Mouse (Mus musculus): ENCODE measurements around the gene Cdk14. TPM values are rescaled to one million over a fixed set of nuclear protein-coding genes. Genes with fewer than 3 reads are reported as not detected.

The Cdk14 gene
- polyA plus RNA-seq, 1 experiment from 2014 or later = 43.8 TPM

- Histone ChIP-seq H3K27ac (peak overlapping the region; percentile 81; the same call in 1 of the 2 replicates), H3K4me3 (peak overlapping the region; percentile 22), H3K27me3 (no peaks in the 10 kb centered on the region), H3K36me3 (no peaks in the 10 kb centered on the region), H3K9me3 (replicated peaks) (no peaks in the 10 kb centered on the region), H3K4me2 (replicated peaks) (peak overlapping the region; percentile 45), H3K4me1 (peaks cover 24% of the 10 kb centered on the region), H3K9ac (no peak overlapping the region)
- ATAC-seq (ENCODE audit: low FRiP score) = peak; percentile 72
- 23% methylated on average over 10 of the region's 10 CpGs for WGBS
Measured at GRCm38 (mm10) chr5:5265861-5266786, 154.0 kb downstream of the Cdk14 start.

GRCm38 (mm10) chr5:5265401-5265841 lies 154.7 kb downstream of the Cdk14 start:
- no peaks in the 10 kb centered on the region for H3K9me3 ChIP-seq (replicated peaks)
- H3K4me2 ChIP-seq (replicated peaks) = peak overlapping the region; percentile 45
- H3K27ac ChIP-seq = peak overlapping the region; percentile 81
- no peaks in the 10 kb centered on the region for H3K36me3 ChIP-seq
- ATAC-seq (ENCODE audit: low FRiP score) = no peak
- peak overlapping the region; percentile 22 for H3K4me3 ChIP-seq
- H3K4me1 ChIP-seq = peaks cover 25% of the 10 kb centered on the region
- H3K9ac ChIP-seq = 0 out of 2 replicates have a peak overlapping the region, but pooled peaks have one; percentile 38
- no peaks in the 10 kb centered on the region for H3K27me3 ChIP-seq
- 19% methylated on average over 8 of the region's 8 CpGs for WGBS

DNA sequence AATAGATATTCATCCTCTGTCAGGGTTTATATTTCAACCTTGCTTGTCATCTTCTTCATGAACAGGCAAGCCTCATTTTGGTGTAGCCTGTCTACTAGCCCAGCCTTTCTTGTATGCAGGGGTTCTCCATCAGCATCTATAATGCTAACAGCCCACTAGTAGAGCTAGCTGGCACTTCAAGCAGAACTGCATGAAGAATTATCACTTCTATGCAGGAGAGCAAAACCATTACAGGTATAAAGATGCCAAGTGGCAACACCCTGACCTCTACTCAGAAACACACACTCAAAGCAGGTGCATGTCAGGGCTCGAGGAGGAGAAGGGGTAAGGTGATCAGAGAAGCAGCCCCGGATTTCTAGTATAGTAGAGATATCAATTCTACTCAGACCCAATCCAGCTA lies 155.4 kb downstream of the Cdk14 start:
- no peaks in the 10 kb centered on the region for H3K36me3 ChIP-seq
- no peak for ATAC-seq (ENCODE audit: low FRiP score)
- no peaks in the 10 kb centered on the region for H3K27me3 ChIP-seq
- H3K27ac ChIP-seq = peak overlapping the region; percentile 81
- no peaks in the 10 kb centered on the region for H3K9me3 ChIP-seq (replicated peaks)
- WGBS = 88% methylated on average over 2 of the region's 2 CpGs
- no peak overlapping the region for H3K9ac ChIP-seq
- peak overlapping the region; percentile 22; the same call in 1 of the 2 replicates for H3K4me3 ChIP-seq
- peaks cover 30% of the 10 kb centered on the region for H3K4me1 ChIP-seq
- peak overlapping the region; percentile 45 for H3K4me2 ChIP-seq (replicated peaks)

GRCm38 (mm10) chr5:5261725-5262296 lies 158.3 kb downstream of the Cdk14 start:
- H3K27me3 ChIP-seq = no peaks in the 10 kb centered on the region
- H3K4me3 ChIP-seq = no peak overlapping the region
- H3K4me2 ChIP-seq (replicated peaks) = no peak overlapping the region
- WGBS = 80% methylated on average over 14 of the region's 14 CpGs
- H3K4me1 ChIP-seq = peaks cover 31% of the 10 kb centered on the region
- H3K9ac ChIP-seq = no peak overlapping the region
- H3K36me3 ChIP-seq = no peaks in the 10 kb centered on the region
- ATAC-seq (ENCODE audit: low FRiP score) = no peak
- H3K27ac ChIP-seq = no peak overlapping the region
- H3K9me3 ChIP-seq (replicated peaks) = no peaks in the 10 kb centered on the region

- Histone ChIP-seq H3K4me3 (no peak overlapping the region), H3K4me2 (replicated peaks) (no peak overlapping the region), H3K9ac (no peak overlapping the region), H3K36me3 (no peaks in the 10 kb centered on the region), H3K4me1 (peaks cover 30% of the 10 kb centered on the region), H3K9me3 (replicated peaks) (no peaks in the 10 kb centered on the region), H3K27ac (no peak overlapping the region), H3K27me3 (no peaks in the 10 kb centered on the region)
- WGBS = 59% methylated on average over 14 of the region's 14 CpGs
- ATAC-seq (ENCODE audit: low FRiP score) = no peak
Measured at GRCm38 (mm10) chr5:5260966-5261724, 159.0 kb downstream of the Cdk14 start.

- no peak overlapping the region for H3K9ac ChIP-seq
- H3K4me1 ChIP-seq = peaks cover 24% of the 10 kb centered on the region
- H3K4me3 ChIP-seq = no peak overlapping the region
- no peaks in the 10 kb centered on the region for H3K36me3 ChIP-seq
- no peak for ATAC-seq (ENCODE audit: low FRiP score)
- no peak overlapping the region for H3K4me2 ChIP-seq (replicated peaks)
- H3K27ac ChIP-seq = no peak overlapping the region
- H3K9me3 ChIP-seq (replicated peaks) = no peaks in the 10 kb centered on the region
- H3K27me3 ChIP-seq = no peaks in the 10 kb centered on the region
- 52% methylated on average over 7 of the region's 7 CpGs for WGBS
Measured at GRCm38 (mm10) chr5:5260309-5260708, 159.8 kb downstream of the Cdk14 start.

DNA sequence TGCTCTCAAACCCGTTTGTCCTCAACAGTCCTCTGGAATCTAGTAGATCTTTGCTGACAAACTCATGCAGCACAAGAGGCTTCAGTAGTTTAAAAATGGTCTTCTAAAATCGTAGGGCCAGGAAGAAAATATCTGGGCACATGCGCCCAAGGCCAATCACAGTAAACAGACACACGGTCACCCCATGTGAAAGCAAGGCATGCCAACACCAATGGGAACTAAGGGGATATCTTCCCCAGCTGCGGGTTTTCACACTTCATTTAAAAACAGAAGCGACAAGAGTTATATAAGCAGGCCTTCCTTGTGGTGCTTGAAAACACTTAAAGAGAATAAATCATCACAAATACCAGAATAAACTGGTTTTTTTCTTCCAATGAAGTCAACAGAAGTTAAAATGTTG lies 165.7 kb downstream of the Cdk14 start:
- WGBS = 92% methylated on average over 6 of the region's 6 CpGs
- Histone ChIP-seq H3K4me2 (replicated peaks) (no peak overlapping the region), H3K9me3 (replicated peaks) (no peaks in the 10 kb centered on the region), H3K4me1 (no peaks in the 10 kb centered on the region), H3K27ac (no peak overlapping the region), H3K9ac (no peak overlapping the region), H3K4me3 (no peak overlapping the region), H3K36me3 (no peaks in the 10 kb centered on the region), H3K27me3 (no peaks in the 10 kb centered on the region)
- ATAC-seq (ENCODE audit: low FRiP score) = no peak

GRCm38 (mm10) chr5:5253177-5253576 lies 166.9 kb downstream of the Cdk14 start:
- Histone ChIP-seq H3K27me3 (no peaks in the 10 kb centered on the region), H3K4me1 (no peaks in the 10 kb centered on the region), H3K9me3 (replicated peaks) (no peaks in the 10 kb centered on the region), H3K4me3 (no peak overlapping the region), H3K9ac (no peak overlapping the region), H3K27ac (no peak overlapping the region), H3K4me2 (replicated peaks) (no peak overlapping the region), H3K36me3 (no peaks in the 10 kb centered on the region)
- WGBS = 89% methylated on average over 3 of the region's 3 CpGs
- ATAC-seq (ENCODE audit: low FRiP score) = no peak

DNA sequence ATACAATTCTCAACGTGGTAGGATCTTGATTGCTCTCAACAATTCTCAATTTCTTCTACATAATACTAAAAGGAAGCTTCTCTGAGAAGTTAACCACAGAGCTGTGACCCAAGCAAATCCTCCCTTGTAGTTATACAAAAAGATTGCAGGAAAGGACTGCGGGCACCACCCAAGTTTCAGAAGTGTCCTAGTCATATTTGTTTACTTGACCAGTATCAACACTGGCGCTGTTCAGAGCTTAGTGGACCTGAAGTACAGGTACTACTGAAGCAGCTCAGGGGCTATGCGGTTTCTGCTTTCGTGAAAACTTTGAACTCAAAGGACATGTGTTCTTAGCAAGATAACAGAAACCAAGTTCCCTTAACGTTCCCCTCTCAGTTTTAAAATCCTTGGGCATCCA lies 172.4 kb downstream of the Cdk14 start:
- H3K9ac ChIP-seq = no peak overlapping the region
- ATAC-seq (ENCODE audit: low FRiP score) = no peak
- no peak overlapping the region for H3K4me2 ChIP-seq (replicated peaks)
- 97% methylated on average over 6 of the region's 6 CpGs for WGBS
- H3K27me3 ChIP-seq = no peaks in the 10 kb centered on the region
- peaks cover 3% of the 10 kb centered on the region; the same call in 1 of the 2 replicates for H3K36me3 ChIP-seq
- H3K4me1 ChIP-seq = peaks cover 7% of the 10 kb centered on the region
- no peak overlapping the region for H3K27ac ChIP-seq
- no peaks in the 10 kb centered on the region for H3K9me3 ChIP-seq (replicated peaks)
- H3K4me3 ChIP-seq = no peak overlapping the region

DNA sequence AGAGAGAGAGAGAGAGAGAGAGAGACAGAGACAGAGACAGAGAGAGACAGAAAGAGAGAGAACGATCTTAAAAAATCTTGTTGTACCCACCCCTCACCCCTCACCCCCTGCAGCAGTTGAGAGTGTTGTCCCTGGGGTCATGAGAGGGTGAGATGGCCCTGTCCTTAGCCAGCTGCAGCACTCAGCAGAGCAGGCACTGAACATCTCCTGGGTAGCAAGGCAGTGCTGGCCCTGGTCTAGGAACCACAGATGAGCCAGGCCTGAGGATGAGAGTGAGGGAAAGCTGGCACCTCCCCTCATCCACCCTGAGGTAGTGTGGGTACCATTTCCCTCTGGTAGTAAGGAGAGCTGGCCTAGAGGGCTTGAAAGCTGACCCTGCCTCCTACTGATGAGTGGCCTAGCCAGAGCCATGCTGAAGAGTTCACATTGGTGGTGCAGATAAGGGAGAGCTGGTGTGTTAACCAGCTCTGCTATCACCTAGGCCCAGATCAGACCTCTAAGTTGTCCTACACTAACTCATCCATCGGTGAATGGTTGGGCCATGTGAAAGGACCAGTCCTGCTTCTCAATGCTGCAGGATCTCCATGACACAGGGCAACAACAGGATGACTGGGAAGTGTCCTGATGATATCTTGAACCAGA lies 173.5 kb downstream of the Cdk14 start:
- Histone ChIP-seq H3K27ac (no peak overlapping the region), H3K4me2 (replicated peaks) (no peak overlapping the region), H3K9me3 (replicated peaks) (no peaks in the 10 kb centered on the region), H3K9ac (no peak overlapping the region), H3K36me3 (peaks cover 3% of the 10 kb centered on the region; the same call in 1 of the 2 replicates), H3K27me3 (no peaks in the 10 kb centered on the region), H3K4me3 (no peak overlapping the region), H3K4me1 (peaks cover 7% of the 10 kb centered on the region)
- peak; percentile 44; the same call in 1 of the 2 replicates for ATAC-seq (ENCODE audit: low FRiP score)
- 74% methylated on average over 2 of the region's 2 CpGs for WGBS

- Histone ChIP-seq H3K36me3 (peaks cover 3% of the 10 kb centered on the region; the same call in 1 of the 2 replicates), H3K4me1 (peaks cover 7% of the 10 kb centered on the region), H3K27me3 (no peaks in the 10 kb centered on the region), H3K4me3 (no peak overlapping the region), H3K4me2 (replicated peaks) (no peak overlapping the region), H3K27ac (no peak overlapping the region), H3K9ac (no peak overlapping the region), H3K9me3 (replicated peaks) (no peaks in the 10 kb centered on the region)
- ATAC-seq (ENCODE audit: low FRiP score) = no peak
- WGBS = 93% methylated on average over 7 of the region's 7 CpGs
Measured at GRCm38 (mm10) chr5:5245182-5245581, 174.9 kb downstream of the Cdk14 start.
